Mouse (Mus musculus) spleen, adult 2 months (tissue): ENCODE measurements around the gene Uba7. TPM values are rescaled to one million over a fixed set of nuclear protein-coding genes. Genes with fewer than 3 reads are reported as not detected.

Experiments used
- DNase-seq, 2 experiments: peaks; one replicate each; pipeline versions ENCODE4 v3.0.0 to v3.0.0-alpha.2; 2012 to 2021; ENCODE audit warnings: low spot score in 2 of 2, low read depth in 1 of 2
- H3K27ac ChIP-seq: fragments of 200-500 bp; 2 replicates; pipeline ENCODE4 v1.5.1; 2012; ENCODE audit warnings: low read length, inconsistent platforms; ENCODE audit not compliant: insufficient read depth
- H3K27me3 ChIP-seq: fragments of 200-500 bp; 2 replicates; pipeline ENCODE4 v1.6.1; 2012; ENCODE audit warnings: mild to moderate bottlenecking, moderate library complexity, low read length, inconsistent platforms; ENCODE audit not compliant: control insufficient read depth, insufficient read depth
- H3K36me3 ChIP-seq: fragments of 200-500 bp; 2 replicates; pipeline ENCODE4 v1.6.1; 2012; ENCODE audit warnings: mild to moderate bottlenecking, low read length, inconsistent platforms; ENCODE audit not compliant: control insufficient read depth, insufficient read depth
- H3K4me1 ChIP-seq: fragments of 200-500 bp; 2 replicates; pipeline ENCODE4 v1.6.1; 2011; ENCODE audit warnings: inconsistent platforms; ENCODE audit not compliant: control insufficient read depth, insufficient read depth, insufficient read length
- H3K4me3 ChIP-seq: fragments of 200-500 bp; 2 replicates; pipeline ENCODE4 v1.5.1; 2011; ENCODE audit warnings: mild to moderate bottlenecking, inconsistent platforms; ENCODE audit not compliant: insufficient read depth, insufficient read length; ENCODE audit errors: extremely low read depth
- CTCF ChIP-seq: fragments of 200-500 bp; IDR thresholded peaks from 2 replicates; pipeline ENCODE4 v1.5.1; 2011; ENCODE audit warnings: mild to moderate bottlenecking, inconsistent platforms; ENCODE audit not compliant: insufficient read depth, insufficient read length, insufficient replicate concordance; ENCODE audit errors: extremely low read depth
- POLR2A ChIP-seq: fragments of 200-500 bp; IDR thresholded peaks from 2 replicates; pipeline ENCODE4 v1.6.1; 2011; ENCODE audit warnings: low read depth, low read length, inconsistent platforms
- WGBS: fragments of 180-500 bp; shearing (Covaris S2); methylation state at CpG from one replicate; pipeline ENCODE4 v1.1.7; 2018; 5-methylcytosine and 5-hydroxymethylcytosine counted together
- polyA plus RNA-seq: library from polyadenylated mRNA; depleted of rRNA; stranded (reverse); fragments of >200 nt; gene quantifications from 2 replicates; pipeline ENCODE4 v1.2.3, GENCODE M21; 2012

The Uba7 gene
- polyA plus RNA-seq, 1 experiment, result 182 TPM

GRCm38 (mm10) chr9:107935790-107936214 is 39.5 kb upstream of the Uba7 start:
- 1% methylated on average over 30 of the region's 41 CpGs for whole genome bisulfite sequencing
- peaks cover 11% of the 10 kb centered on the region for H3K27me3 ChIP-seq
- TF ChIP-seq CTCF (no peak), POLR2A (no peak)
- no peak overlapping the region for H3K27ac ChIP-seq
- no peaks in the 10 kb centered on the region for H3K36me3 ChIP-seq
- DNase-seq, result peak in 1 of 2 experiments; percentile 20
- H3K4me3 ChIP-seq, result peak overlapping the region; percentile 28; the same call in 1 of the 2 replicates
- H3K4me1 ChIP-seq, result peaks cover 6% of the 10 kb centered on the region; the same call in 1 of the 2 replicates

- Histone ChIP-seq H3K27ac (no peak overlapping the region), H3K4me1 (peaks cover 6% of the 10 kb centered on the region; the same call in 1 of the 2 replicates), H3K27me3 (peaks cover 11% of the 10 kb centered on the region), H3K36me3 (no peaks in the 10 kb centered on the region), H3K4me3 (peak overlapping the region; percentile 28; the same call in 1 of the 2 replicates)
- WGBS, result 13% methylated on average over 29 of the region's 29 CpGs
- no peak for TF ChIP-seq POLR2A
- TF ChIP-seq CTCF, result no peak
- no peak for DNase-seq
Observed at GRCm38 (mm10) chr9:107936215-107936822, 39.0 kb upstream of the Uba7 start.

GRCm38 (mm10) chr9:107936831-107937230 is 38.5 kb upstream of the Uba7 start:
- TF ChIP-seq CTCF (no peak), POLR2A (no peak)
- no peak for DNase-seq
- Histone ChIP-seq H3K4me1 (peaks cover 6% of the 10 kb centered on the region; the same call in 1 of the 2 replicates), H3K4me3 (no peak overlapping the region), H3K36me3 (no peaks in the 10 kb centered on the region), H3K27ac (no peak overlapping the region), H3K27me3 (peaks cover 11% of the 10 kb centered on the region)
- WGBS, result 61% methylated on average over 3 of the region's 3 CpGs

GRCm38 (mm10) chr9:107947241-107948194 is 27.8 kb upstream of the Uba7 start:
- no peaks in the 10 kb centered on the region for H3K27me3 ChIP-seq
- no peak for DNase-seq
- TF ChIP-seq POLR2A, result no peak
- H3K36me3 ChIP-seq, result no peaks in the 10 kb centered on the region
- H3K4me3 ChIP-seq, result no peak overlapping the region
- no peaks in the 10 kb centered on the region; the same call in 1 of the 2 replicates for H3K4me1 ChIP-seq
- 87% methylated on average over 31 of the region's 31 CpGs for WGBS
- no peak overlapping the region for H3K27ac ChIP-seq

- Histone ChIP-seq H3K4me3 (no peak overlapping the region), H3K27me3 (no peaks in the 10 kb centered on the region), H3K4me1 (no peaks in the 10 kb centered on the region; the same call in 1 of the 2 replicates), H3K27ac (no peak overlapping the region), H3K36me3 (no peaks in the 10 kb centered on the region)
- 69% methylated on average over 13 of the region's 13 CpGs for WGBS
- TF ChIP-seq POLR2A (no peak), CTCF (no peak)
- DNase-seq, result no peak
Observed at GRCm38 (mm10) chr9:107949184-107949921, 26.0 kb upstream of the Uba7 start.

GRCm38 (mm10) chr9:107949922-107950235 is 25.4 kb upstream of the Uba7 start, which contains the start of gene Traip:
TSS of gene Traip (plus strand) at chr9:107950136.
- H3K36me3 ChIP-seq, result no peaks in the 10 kb centered on the region
- 76% methylated on average over 10 of the region's 10 CpGs for WGBS
- peak within 1 kb of the TSS; percentile 66 for H3K4me3 ChIP-seq
- peak within 1 kb of the TSS; percentile 14 for H3K27ac ChIP-seq
- no peak for DNase-seq
- H3K27me3 ChIP-seq, result no peaks in the 10 kb centered on the region
- H3K4me1 ChIP-seq, result no peaks in the 10 kb centered on the region; the same call in 1 of the 2 replicates
- no peak for TF ChIP-seq POLR2A
- no peak for TF ChIP-seq CTCF
